Mouse (Mus musculus) neural tube, embryonic 15.5 days (tissue): ENCODE measurements around the gene 4931414P19Rik. TPM values are rescaled to one million over a fixed set of nuclear protein-coding genes. Genes with fewer than 3 reads are reported as not detected.
A peak's percentile ranks its signal among the peaks of the same experiment; 100 is the strongest.

Source experiments
- ATAC-seq: fragments of 200-750 bp; cut with Nextera tagmentation; 2 replicates; pipeline ENCODE4 v1.8.0; 2017; ENCODE audit warnings: mild to moderate bottlenecking, moderate TSS enrichment, moderate library complexity; ENCODE audit not compliant: low FRiP score
- H3K27ac ChIP-seq: fragments of 300-500 bp; sonication (generic); replicated peaks from 2 replicates; pipeline ENCODE4 v1.5.1; 2015; ENCODE audit warnings: mild to moderate bottlenecking, inconsistent platforms
- H3K27me3 ChIP-seq: fragments of 300-500 bp; sonication (generic); replicated peaks from 2 replicates; pipeline ENCODE4 v1.6.1; 2015; ENCODE audit warnings: inconsistent platforms
- H3K36me3 ChIP-seq: fragments of 300-500 bp; sonication (generic); 2 replicates; pipeline ENCODE4 v1.6.1; 2015; ENCODE audit warnings: inconsistent platforms
- H3K4me1 ChIP-seq: fragments of 300-500 bp; sonication (generic); 2 replicates; pipeline ENCODE4 v1.6.1; 2015; ENCODE audit warnings: inconsistent platforms
- H3K4me2 ChIP-seq: fragments of 300-500 bp; sonication (generic); 2 replicates; pipeline ENCODE4 v1.6.1; 2015; ENCODE audit warnings: inconsistent platforms, mild to moderate bottlenecking, moderate library complexity
- H3K4me3 ChIP-seq: fragments of 300-500 bp; sonication (generic); replicated peaks from 2 replicates; pipeline ENCODE4 v1.5.1; 2015; ENCODE audit warnings: mild to moderate bottlenecking, inconsistent platforms
- H3K9ac ChIP-seq: fragments of 300-500 bp; sonication (generic); replicated peaks from 2 replicates; pipeline ENCODE4 v1.6.1; 2015; ENCODE audit warnings: mild to moderate bottlenecking, inconsistent platforms
- H3K9me3 ChIP-seq: fragments of 300-500 bp; sonication (generic); replicated peaks from 2 replicates; pipeline ENCODE4 v1.6.1; 2016; ENCODE audit warnings: inconsistent platforms
- WGBS: fragments of 180-500 bp; shearing (Covaris S2); methylation state at CpG from one replicate; pipeline ENCODE4 v1.1.7; 2015; ENCODE audit warnings: mixed read lengths; 5-methylcytosine and 5-hydroxymethylcytosine counted together
- polyA plus RNA-seq: library from polyadenylated mRNA; unstranded; fragments of >200 nt; fragmentation: Nextera tagmentation; extraction: Ambion mirVana; gene quantifications from 2 replicates; pipeline ENCODE4 v1.2.1, GENCODE M21; 2015

4931414P19Rik gene
- polyA plus RNA-seq = 4.4 and 6.5 TPM in 2 replicates

- Histone ChIP-seq H3K27ac (peak within 1 kb of the TSS; percentile 63), H3K27me3 (no peaks in the 10 kb centered on the region), H3K4me1 (peaks cover 26% of the 10 kb centered on the region), H3K9ac (0 out of 2 replicates have a peak within 1 kb of the TSS, but pooled peaks have one; percentile 30), H3K4me3 (peak within 1 kb of the TSS; percentile 41), H3K36me3 (peaks cover 1% of the 10 kb centered on the region; the same call in 1 of the 2 replicates), H3K4me2 (peak within 1 kb of the TSS; percentile 58), H3K9me3 (no peaks in the 10 kb centered on the region)
- peak; percentile 22 for ATAC-seq
- under 1% methylated on average over 13 of the region's 39 CpGs for WGBS
These were observed at the start of gene 4931414P19Rik for GRCm38 (mm10) chr14:54605752-54606321. 4931414P19Rik (minus strand) TSS chr14:54605993.

- ATAC-seq = peak; percentile 77
- Histone ChIP-seq H3K27me3 (no peaks in the 10 kb centered on the region), H3K4me1 (peaks cover 49% of the 10 kb centered on the region), H3K36me3 (peaks cover 58% of the 10 kb centered on the region), H3K27ac (peak overlapping the region; percentile 84), H3K4me3 (peak overlapping the region; percentile 57), H3K9ac (peak overlapping the region; percentile 62), H3K9me3 (no peaks in the 10 kb centered on the region), H3K4me2 (peak overlapping the region; percentile 65)
- under 1% methylated on average over 12 of the region's 12 CpGs for WGBS
These were observed 47.7 kb upstream of the 4931414P19Rik start for GRCm38 (mm10) chr14:54653496-54653895.

GRCm38 (mm10) chr14:54652787-54653186, 47.0 kb upstream of the 4931414P19Rik start:
- Histone ChIP-seq H3K27ac (peak overlapping the region; percentile 84), H3K36me3 (peaks cover 57% of the 10 kb centered on the region), H3K27me3 (no peaks in the 10 kb centered on the region), H3K9me3 (no peaks in the 10 kb centered on the region), H3K4me3 (peak overlapping the region; percentile 57), H3K4me1 (peaks cover 54% of the 10 kb centered on the region), H3K4me2 (peak overlapping the region; percentile 65), H3K9ac (peak overlapping the region; percentile 62)
- ATAC-seq = no peak; the same call in 1 of the 2 replicates
- 0% methylated on average over 7 of the region's 7 CpGs for WGBS

GRCm38 (mm10) chr14:54651556-54651955, 45.8 kb upstream of the 4931414P19Rik start:
- WGBS = 88% methylated on average over 4 of the region's 4 CpGs
- peak; percentile 15; the same call in 1 of the 2 replicates for ATAC-seq
- Histone ChIP-seq H3K36me3 (peaks cover 57% of the 10 kb centered on the region), H3K27me3 (no peaks in the 10 kb centered on the region), H3K9ac (0 out of 2 replicates have a peak overlapping the region, but pooled peaks have one; percentile 62), H3K9me3 (no peaks in the 10 kb centered on the region), H3K4me1 (peaks cover 54% of the 10 kb centered on the region), H3K4me3 (peak overlapping the region; percentile 57; the same call in 1 of the 2 replicates), H3K4me2 (peak overlapping the region; percentile 65), H3K27ac (peak overlapping the region; percentile 84; the same call in 1 of the 2 replicates)

GRCm38 (mm10) chr14:54650621-54651454, 45.0 kb upstream of the 4931414P19Rik start:
- no peaks in the 10 kb centered on the region for H3K9me3 ChIP-seq
- 66% methylated on average over 23 of the region's 23 CpGs for WGBS
- peak overlapping the region; percentile 65 for H3K4me2 ChIP-seq
- ATAC-seq = peak; percentile 37
- 0 out of 2 replicates have a peak overlapping the region, but pooled peaks have one; percentile 84 for H3K27ac ChIP-seq
- no peak overlapping the region; the same call in 1 of the 2 replicates for H3K4me3 ChIP-seq
- H3K9ac ChIP-seq = no peak overlapping the region
- H3K36me3 ChIP-seq = peaks cover 57% of the 10 kb centered on the region
- H3K4me1 ChIP-seq = peaks cover 54% of the 10 kb centered on the region
- H3K27me3 ChIP-seq = no peaks in the 10 kb centered on the region

- H3K9me3 ChIP-seq = no peaks in the 10 kb centered on the region
- H3K4me3 ChIP-seq = no peak overlapping the region
- H3K4me1 ChIP-seq = peaks cover 45% of the 10 kb centered on the region
- H3K27me3 ChIP-seq = no peaks in the 10 kb centered on the region
- ATAC-seq = no peak
- 80% methylated on average over 4 of the region's 4 CpGs for WGBS
- no peak overlapping the region for H3K9ac ChIP-seq
- peaks cover 81% of the 10 kb centered on the region for H3K36me3 ChIP-seq
- no peak overlapping the region for H3K27ac ChIP-seq
- no peak overlapping the region for H3K4me2 ChIP-seq
These were observed 42.1 kb upstream of the 4931414P19Rik start for GRCm38 (mm10) chr14:54647900-54648299.

GRCm38 (mm10) chr14:54646898-54647636, 41.3 kb upstream of the 4931414P19Rik start:
- no peak for ATAC-seq
- H3K27ac ChIP-seq = no peak overlapping the region
- no peak overlapping the region for H3K4me2 ChIP-seq
- WGBS = 93% methylated on average over 8 of the region's 8 CpGs
- peaks cover 37% of the 10 kb centered on the region for H3K4me1 ChIP-seq
- no peaks in the 10 kb centered on the region for H3K27me3 ChIP-seq
- no peak overlapping the region for H3K9ac ChIP-seq
- H3K36me3 ChIP-seq = peaks cover 88% of the 10 kb centered on the region
- no peaks in the 10 kb centered on the region for H3K9me3 ChIP-seq
- H3K4me3 ChIP-seq = no peak overlapping the region

GRCm38 (mm10) chr14:54646455-54646854, 40.7 kb upstream of the 4931414P19Rik start:
- Histone ChIP-seq H3K4me1 (peaks cover 34% of the 10 kb centered on the region), H3K4me2 (no peak overlapping the region), H3K27me3 (no peaks in the 10 kb centered on the region), H3K36me3 (peaks cover 85% of the 10 kb centered on the region), H3K9ac (no peak overlapping the region), H3K9me3 (no peaks in the 10 kb centered on the region), H3K27ac (no peak overlapping the region), H3K4me3 (no peak overlapping the region)
- no peak for ATAC-seq
- 95% methylated on average over 17 of the region's 17 CpGs for WGBS

GRCm38 (mm10) chr14:54644294-54644693, 38.5 kb upstream of the 4931414P19Rik start:
- H3K27me3 ChIP-seq = no peaks in the 10 kb centered on the region
- peaks cover 26% of the 10 kb centered on the region for H3K4me1 ChIP-seq
- no peak overlapping the region for H3K4me3 ChIP-seq
- no peak for ATAC-seq
- H3K4me2 ChIP-seq = no peak overlapping the region
- no peaks in the 10 kb centered on the region for H3K9me3 ChIP-seq
- WGBS = 92% methylated on average over 9 of the region's 9 CpGs
- H3K27ac ChIP-seq = no peak overlapping the region
- no peak overlapping the region for H3K9ac ChIP-seq
- H3K36me3 ChIP-seq = peaks cover 67% of the 10 kb centered on the region

- no peak for ATAC-seq
- peaks cover 28% of the 10 kb centered on the region for H3K4me1 ChIP-seq
- 91% methylated on average over 2 of the region's 2 CpGs for WGBS
These were observed 37.2 kb upstream of the 4931414P19Rik start for GRCm38 (mm10) chr14:54643011-54643410.

More at GRCm38 (mm10) chr14:54643011-54643410, 37.2 kb upstream of the 4931414P19Rik start:
- Histone ChIP-seq H3K27me3 (no peaks in the 10 kb centered on the region), H3K36me3 (peaks cover 61% of the 10 kb centered on the region), H3K4me2 (no peak overlapping the region), H3K27ac (no peak overlapping the region), H3K9me3 (no peaks in the 10 kb centered on the region), H3K4me3 (no peak overlapping the region), H3K9ac (no peak overlapping the region)
